Mouse (Mus musculus) hindbrain, embryonic 11.5 days (tissue): Measurements from ENCODE around the gene Taf8. TPM values are rescaled to one million over a fixed set of nuclear protein-coding genes. Genes with fewer than 3 reads are reported as not detected.

Source experiments
- ATAC-seq: fragments of 200-750 bp; cut with Nextera tagmentation; 2 replicates; pipeline ENCODE4 v1.8.0; 2017; ENCODE audit warnings: mild to moderate bottlenecking, moderate TSS enrichment, moderate library complexity; ENCODE audit not compliant: low FRiP score
- DNase-seq: peaks from one replicate; pipeline ENCODE4 v3.0.0-alpha.2; 2015; ENCODE audit warnings: low spot score
- H3K27ac ChIP-seq: fragments of 300-500 bp; sonication (generic); 2 replicates; pipeline ENCODE4 v1.5.1; 2014; ENCODE audit warnings: mild to moderate bottlenecking, low read depth, low read length
- H3K27me3 ChIP-seq: fragments of 300-500 bp; sonication (generic); 2 replicates; pipeline ENCODE4 v1.6.1; 2014; ENCODE audit warnings: mild to moderate bottlenecking, low read length, moderate library complexity, mixed read lengths; ENCODE audit not compliant: control insufficient read depth, insufficient read depth
- H3K36me3 ChIP-seq: fragments of 300-500 bp; sonication (generic); 2 replicates; pipeline ENCODE4 v1.6.1; 2014; ENCODE audit warnings: mild to moderate bottlenecking, low read length, moderate library complexity, mixed read lengths; ENCODE audit not compliant: control insufficient read depth, insufficient read depth
- H3K4me1 ChIP-seq: fragments of 300-500 bp; sonication (generic); replicated peaks from 2 replicates; pipeline ENCODE4 v1.6.1; 2014; ENCODE audit warnings: low read length, mixed read lengths; ENCODE audit not compliant: control insufficient read depth, insufficient read depth
- H3K4me2 ChIP-seq: fragments of 300-500 bp; sonication (generic); replicated peaks from 2 replicates; pipeline ENCODE4 v1.6.1; 2014; ENCODE audit warnings: mild to moderate bottlenecking, low read depth, low read length
- H3K4me3 ChIP-seq: fragments of 300-500 bp; sonication (generic); 2 replicates; pipeline ENCODE4 v1.5.1; 2014; ENCODE audit warnings: low read depth, low read length
- H3K9ac ChIP-seq: fragments of 300-500 bp; sonication (generic); 2 replicates; pipeline ENCODE4 v1.6.1; 2014; ENCODE audit warnings: low read depth, low read length
- H3K9me3 ChIP-seq: fragments of 300-500 bp; sonication (generic); 2 replicates; pipeline ENCODE4 v1.6.1; 2016; ENCODE audit warnings: low read length; ENCODE audit not compliant: control insufficient read depth
- WGBS: fragments of 180-500 bp; shearing (Covaris S2); extraction: QIAGEN DNeasy Blood & Tissue Kit; methylation state at CpG from one replicate; pipeline ENCODE4 v1.1.7; 2014; 5-methylcytosine and 5-hydroxymethylcytosine counted together
- polyA plus RNA-seq: library from polyadenylated mRNA; unstranded; fragments of >200 nt; fragmentation: Nextera tagmentation; extraction: Ambion mirVana; gene quantifications from 2 replicates; pipeline ENCODE4 v1.2.1, GENCODE M21; 2014

The Taf8 gene
- 26.5 and 28.7 TPM in 2 replicates for polyA plus RNA-seq

GRCm38 (mm10) chr17:47501946-47502706, at the start of gene Taf8:
Gene Taf8, minus strand, starts transcription at chr17:47502292.
- peak within 1 kb of the TSS; percentile 88 for H3K4me2 ChIP-seq
- ATAC-seq, result peak; percentile 95
- H3K9me3 ChIP-seq, result no peaks in the 10 kb centered on the region
- 4% methylated on average over 40 of the region's 40 CpGs for WGBS
- H3K27me3 ChIP-seq, result no peaks in the 10 kb centered on the region
- H3K36me3 ChIP-seq, result no peaks in the 10 kb centered on the region
- DNase-seq, result peak; percentile 95
- H3K9ac ChIP-seq, result peak within 1 kb of the TSS; percentile 64
- H3K4me3 ChIP-seq, result peak within 1 kb of the TSS; percentile 63
- 0 out of 2 replicates have a peak within 1 kb of the TSS, but pooled peaks have one; percentile 31 for H3K27ac ChIP-seq
- peaks cover 7% of the 10 kb centered on the region for H3K4me1 ChIP-seq

- no peak for DNase-seq
- WGBS, result 86% methylated on average over 7 of the region's 7 CpGs
- Histone ChIP-seq H3K4me1 (no peaks in the 10 kb centered on the region), H3K36me3 (no peaks in the 10 kb centered on the region), H3K27ac (no peak overlapping the region), H3K9me3 (no peaks in the 10 kb centered on the region), H3K9ac (no peak overlapping the region), H3K4me2 (no peak overlapping the region), H3K4me3 (no peak overlapping the region), H3K27me3 (no peaks in the 10 kb centered on the region)
- no peak for ATAC-seq
Observed at GRCm38 (mm10) chr17:47551049-47551448, 49.0 kb upstream of the Taf8 start.

- no peak for ATAC-seq
- no peak overlapping the region for H3K9ac ChIP-seq
- no peak overlapping the region for H3K27ac ChIP-seq
- H3K9me3 ChIP-seq, result no peaks in the 10 kb centered on the region
- DNase-seq, result no peak
- no peaks in the 10 kb centered on the region for H3K36me3 ChIP-seq
- no peaks in the 10 kb centered on the region for H3K27me3 ChIP-seq
- no peaks in the 10 kb centered on the region; the same call in 1 of the 2 replicates for H3K4me1 ChIP-seq
- WGBS, result 88% methylated on average over 17 of the region's 17 CpGs
- no peak overlapping the region for H3K4me2 ChIP-seq
- H3K4me3 ChIP-seq, result no peak overlapping the region
Observed at GRCm38 (mm10) chr17:47545861-47546331, 43.8 kb upstream of the Taf8 start.

GRCm38 (mm10) chr17:47545154-47545553, 43.1 kb upstream of the Taf8 start:
- H3K9ac ChIP-seq, result no peak overlapping the region
- DNase-seq (no peak), ATAC-seq (no peak)
- 92% methylated on average over 12 of the region's 12 CpGs for WGBS
- no peaks in the 10 kb centered on the region; the same call in 1 of the 2 replicates for H3K4me1 ChIP-seq
- H3K27me3 ChIP-seq, result no peaks in the 10 kb centered on the region
- no peaks in the 10 kb centered on the region for H3K36me3 ChIP-seq
- no peak overlapping the region for H3K4me3 ChIP-seq
- no peak overlapping the region for H3K27ac ChIP-seq
- H3K4me2 ChIP-seq, result no peak overlapping the region
- no peaks in the 10 kb centered on the region for H3K9me3 ChIP-seq

- H3K4me3 ChIP-seq, result no peak overlapping the region
- ATAC-seq, result no peak
Observed at GRCm38 (mm10) chr17:47543051-47543650, 41.1 kb upstream of the Taf8 start.

GRCm38 (mm10) chr17:47542061-47542460, 40.0 kb upstream of the Taf8 start:
- H3K4me3 ChIP-seq, result no peak overlapping the region
- H3K9me3 ChIP-seq, result no peaks in the 10 kb centered on the region
- no peak overlapping the region for H3K27ac ChIP-seq
- ATAC-seq, result no peak
- no peak for DNase-seq
- no peaks in the 10 kb centered on the region; the same call in 1 of the 2 replicates for H3K4me1 ChIP-seq
- no peak overlapping the region for H3K9ac ChIP-seq
- 69% methylated on average over 4 of the region's 5 CpGs for WGBS
- H3K27me3 ChIP-seq, result no peaks in the 10 kb centered on the region
- H3K4me2 ChIP-seq, result no peak overlapping the region
- no peaks in the 10 kb centered on the region for H3K36me3 ChIP-seq

More at GRCm38 (mm10) chr17:47543051-47543650, 41.1 kb upstream of the Taf8 start:
- no peaks in the 10 kb centered on the region for H3K36me3 ChIP-seq
- H3K4me2 ChIP-seq, result no peak overlapping the region
- no peak for DNase-seq
- H3K4me1 ChIP-seq, result no peaks in the 10 kb centered on the region; the same call in 1 of the 2 replicates
- WGBS, result 85% methylated on average over 7 of the region's 7 CpGs
- H3K27ac ChIP-seq, result no peak overlapping the region
- no peaks in the 10 kb centered on the region for H3K9me3 ChIP-seq
- H3K9ac ChIP-seq, result no peak overlapping the region
- no peaks in the 10 kb centered on the region for H3K27me3 ChIP-seq

GRCm38 (mm10) chr17:47539128-47539527, 37.0 kb upstream of the Taf8 start:
- no peak for DNase-seq
- ATAC-seq, result no peak
- Histone ChIP-seq H3K27me3 (no peaks in the 10 kb centered on the region), H3K4me3 (no peak overlapping the region), H3K36me3 (no peaks in the 10 kb centered on the region), H3K4me1 (no peaks in the 10 kb centered on the region; the same call in 1 of the 2 replicates), H3K9ac (no peak overlapping the region), H3K9me3 (no peaks in the 10 kb centered on the region), H3K27ac (no peak overlapping the region), H3K4me2 (no peak overlapping the region)
- 91% methylated on average over 4 of the region's 4 CpGs for WGBS

- Histone ChIP-seq H3K4me1 (no peaks in the 10 kb centered on the region; the same call in 1 of the 2 replicates), H3K4me2 (no peak overlapping the region), H3K4me3 (no peak overlapping the region), H3K27ac (no peak overlapping the region), H3K9ac (no peak overlapping the region), H3K27me3 (no peaks in the 10 kb centered on the region), H3K36me3 (no peaks in the 10 kb centered on the region), H3K9me3 (no peaks in the 10 kb centered on the region)
- ATAC-seq (no peak), DNase-seq (no peak)
- WGBS, result 86% methylated on average over 3 of the region's 3 CpGs
Observed at GRCm38 (mm10) chr17:47538049-47538448, 36.0 kb upstream of the Taf8 start.
